Mouse (Mus musculus): ENCODE measurements around the gene Nme2. TPM values are rescaled to one million over a fixed set of nuclear protein-coding genes. Genes with fewer than 3 reads are reported as not detected.

Gene Nme2
- polyA plus RNA-seq, 1 experiment: 530 TPM

DNA sequence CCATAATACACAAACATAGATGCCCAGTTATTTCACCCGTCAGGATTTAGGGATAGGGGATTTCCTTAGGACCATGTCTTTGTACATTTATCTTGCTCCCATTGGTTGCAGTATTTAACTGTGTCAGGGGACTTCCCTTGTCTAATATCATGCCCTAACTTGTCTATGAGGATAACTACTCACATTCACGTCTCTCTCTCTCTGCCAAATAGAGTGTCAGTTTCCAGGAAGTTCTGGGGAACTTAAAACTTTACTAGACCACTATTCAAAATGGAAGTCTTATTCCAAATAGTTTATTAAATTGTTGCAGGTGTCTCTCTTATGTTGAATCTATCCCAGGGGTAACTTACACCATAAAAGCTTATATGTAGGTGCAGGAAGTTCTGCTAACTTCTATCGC is 44.5 kb downstream of the Nme2 start:
- Histone ChIP-seq H3K4me3 (ENCODE audit: low read depth, low read length) (no peak overlapping the region), H3K9me3 (replicated peaks; ENCODE audit: control insufficient read depth, insufficient read depth, low read length, poor library complexity, severe bottlenecking) (no peaks in the 10 kb centered on the region), H3K4me1 (ENCODE audit: control insufficient read depth, insufficient read depth, low read length) (no peaks in the 10 kb centered on the region), H3K9ac (ENCODE audit: low read depth, poor library complexity, severe bottlenecking) (no peak overlapping the region), H3K36me3 (ENCODE audit: control insufficient read depth, insufficient read depth, low read length, poor library complexity, severe bottlenecking) (peaks cover 73% of the 10 kb centered on the region), H3K27ac (ENCODE audit: insufficient read depth, low read length) (no peak overlapping the region), H3K27me3 (ENCODE audit: control insufficient read depth, insufficient read depth, low read length, poor library complexity, severe bottlenecking) (no peaks in the 10 kb centered on the region)
- TF ChIP-seq CTCF (IDR thresholded peaks at IDR 0.05; ENCODE audit: low read depth, low read length) (no peak), POLR2A (IDR thresholded peaks at IDR 0.05; ENCODE audit: insufficient read depth, low read length) (no peak), EP300 (IDR thresholded peaks at IDR 0.05; ENCODE audit: insufficient read depth, low read depth, low read length) (no peak)

DNA sequence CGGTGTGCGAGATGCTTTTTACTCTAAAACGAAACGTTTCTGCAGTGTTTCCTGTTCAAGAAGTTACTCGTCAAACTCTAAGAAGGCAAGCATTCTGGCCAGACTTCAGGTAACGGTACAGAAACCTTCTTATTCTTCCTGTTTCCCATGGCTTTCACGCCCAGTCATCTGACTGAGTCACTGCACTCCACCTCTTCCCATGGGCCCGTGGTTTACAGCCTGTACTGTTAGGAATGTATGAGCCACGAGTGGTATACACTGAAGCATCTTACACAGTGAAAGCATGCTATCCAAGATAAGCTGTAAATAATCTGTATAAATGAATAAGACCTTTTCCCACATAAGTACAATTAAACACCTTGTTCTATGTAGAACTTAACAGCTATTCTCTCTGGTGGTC is 47.2 kb downstream of the Nme2 start:
- Histone ChIP-seq H3K27me3 (ENCODE audit: control insufficient read depth, insufficient read depth, low read length, poor library complexity, severe bottlenecking) (no peaks in the 10 kb centered on the region), H3K36me3 (ENCODE audit: control insufficient read depth, insufficient read depth, low read length, poor library complexity, severe bottlenecking) (peaks cover 77% of the 10 kb centered on the region), H3K9ac (ENCODE audit: low read depth, poor library complexity, severe bottlenecking) (no peak overlapping the region)

GRCm38 (mm10) chr11:93907839-93908238 is 48.2 kb downstream of the Nme2 start:
- Histone ChIP-seq H3K27ac (ENCODE audit: insufficient read depth, low read length) (no peak overlapping the region), H3K9me3 (replicated peaks; ENCODE audit: control insufficient read depth, insufficient read depth, low read length, poor library complexity, severe bottlenecking) (no peaks in the 10 kb centered on the region), H3K27me3 (ENCODE audit: control insufficient read depth, insufficient read depth, low read length, poor library complexity, severe bottlenecking) (no peaks in the 10 kb centered on the region), H3K36me3 (ENCODE audit: control insufficient read depth, insufficient read depth, low read length, poor library complexity, severe bottlenecking) (peaks cover 73% of the 10 kb centered on the region), H3K4me1 (ENCODE audit: control insufficient read depth, insufficient read depth, low read length) (no peaks in the 10 kb centered on the region), H3K9ac (ENCODE audit: low read depth, poor library complexity, severe bottlenecking) (no peak overlapping the region), H3K4me3 (ENCODE audit: low read depth, low read length) (no peak overlapping the region)
- TF ChIP-seq EP300 (IDR thresholded peaks at IDR 0.05; ENCODE audit: insufficient read depth, low read depth, low read length) (no peak), POLR2A (IDR thresholded peaks at IDR 0.05; ENCODE audit: insufficient read depth, low read length) (no peak), CTCF (IDR thresholded peaks at IDR 0.05; ENCODE audit: low read depth, low read length) (no peak)

More for the DNA sequence above, 47.2 kb downstream of the Nme2 start:
- H3K9me3 ChIP-seq (replicated peaks; ENCODE audit: control insufficient read depth, insufficient read depth, low read length, poor library complexity, severe bottlenecking): no peaks in the 10 kb centered on the region
- H3K4me1 ChIP-seq (ENCODE audit: control insufficient read depth, insufficient read depth, low read length): no peaks in the 10 kb centered on the region
- H3K27ac ChIP-seq (ENCODE audit: insufficient read depth, low read length): no peak overlapping the region
- H3K4me3 ChIP-seq (ENCODE audit: low read depth, low read length): no peak overlapping the region
- TF ChIP-seq POLR2A (IDR thresholded peaks at IDR 0.05; ENCODE audit: insufficient read depth, low read length) (no peak), CTCF (IDR thresholded peaks at IDR 0.05; ENCODE audit: low read depth, low read length) (no peak), EP300 (IDR thresholded peaks at IDR 0.05; ENCODE audit: insufficient read depth, low read depth, low read length) (no peak)

- no peak for TF ChIP-seq EP300 (IDR thresholded peaks at IDR 0.05; ENCODE audit: insufficient read depth, low read depth, low read length)
- no peak for TF ChIP-seq CTCF (IDR thresholded peaks at IDR 0.05; ENCODE audit: low read depth, low read length)
- TF ChIP-seq POLR2A (IDR thresholded peaks at IDR 0.05; ENCODE audit: insufficient read depth, low read length): no peak
- Histone ChIP-seq H3K36me3 (ENCODE audit: control insufficient read depth, insufficient read depth, low read length, poor library complexity, severe bottlenecking) (peaks cover 68% of the 10 kb centered on the region), H3K9ac (ENCODE audit: low read depth, poor library complexity, severe bottlenecking) (no peak overlapping the region), H3K9me3 (replicated peaks; ENCODE audit: control insufficient read depth, insufficient read depth, low read length, poor library complexity, severe bottlenecking) (no peaks in the 10 kb centered on the region), H3K27ac (ENCODE audit: insufficient read depth, low read length) (no peak overlapping the region), H3K4me1 (ENCODE audit: control insufficient read depth, insufficient read depth, low read length) (no peaks in the 10 kb centered on the region), H3K4me3 (ENCODE audit: low read depth, low read length) (no peak overlapping the region), H3K27me3 (ENCODE audit: control insufficient read depth, insufficient read depth, low read length, poor library complexity, severe bottlenecking) (no peaks in the 10 kb centered on the region)
These were observed 49.2 kb downstream of the Nme2 start for GRCm38 (mm10) chr11:93906834-93907233.

Other genes with a start within 250 kb of the Nme2 start
- gene Utp18, start 70.5 kb downstream of the Nme2 start, polyA plus RNA-seq (2011; ENCODE audit: insufficient read depth, insufficient read length, low read depth, missing spikeins): 81.5 and 86.6 TPM in 2 replicates
- gene Mbtd1, start 70.4 kb downstream of the Nme2 start, polyA plus RNA-seq (2011; ENCODE audit: insufficient read depth, insufficient read length, low read depth, missing spikeins): 150 and 155 TPM in 2 replicates
- gene Gm20390, start 12.0 kb upstream of the Nme2 start, polyA plus RNA-seq (2011; ENCODE audit: insufficient read depth, insufficient read length, low read depth, missing spikeins): 150 and 167 TPM in 2 replicates
- gene Nme1, start 12.3 kb upstream of the Nme2 start, polyA plus RNA-seq (2011; ENCODE audit: insufficient read depth, insufficient read length, low read depth, missing spikeins): 39.2 and 50.4 TPM in 2 replicates
- gene Spag9, start 39.8 kb upstream of the Nme2 start, polyA plus RNA-seq (2011; ENCODE audit: insufficient read depth, insufficient read length, low read depth, missing spikeins): 42.5 and 45.7 TPM in 2 replicates

Data from ES-Bruce4 (cell line).